8 mouse cellular contexts compared by ENCODE assay signal in genomic region chr8:10953346-10954053, GRCm38 (mm10). TPM values are rescaled to one million over a fixed set of nuclear protein-coding genes. Genes with fewer than 3 reads are reported as not detected.
DNase-seq lines count a peak whose midpoint lies in the region; ATAC-seq lines count a peak whose summit lies in the region.

No protein-coding gene starts in this region.

- peaks cover 15% of the 10 kb centered on the region for H3K4me1 ChIP-seq in forebrain, embryonic 15.5 days

- H3K27me3 ChIP-seq in forebrain, embryonic 15.5 days, result peaks cover 11% of the 10 kb centered on the region

- H3K9ac ChIP-seq in forebrain, embryonic 15.5 days (replicated peaks), result no peak overlapping the region

- peak; percentile 89 for ATAC-seq in forebrain, embryonic 15.5 days (replicated peaks)

- WGBS in forebrain, embryonic 15.5 days, result 5% methylated on average over 11 of the region's 11 CpGs

- intact Hi-C loops in heart, postnatal 14 days (cut with DNase I), result loop anchor here (5.0 kb wide), 1 partner anchor 36 kb away; no protein-coding TSS in a partner anchor

- DNase-seq in 3134 (ENCODE audit: extremely low read depth, insufficient read length, low spot score), result peak; percentile 81
- peak; percentile 53 to 82 for DNase-seq in adrenal gland, adult (ENCODE audit: inconsistent age in 2 of 2, low spot score in 1 of 2)
- peak; percentile 77 to 78 for DNase-seq in heart, postnatal 14 days
- DNase-seq in kidney, postnatal 36 days, result peak; percentile 95 to 96
- DNase-seq in lung, postnatal 36 days, result peak; percentile 89
- peak; percentile 71 for DNase-seq in right cerebral cortex, postnatal 4 days
- DNase-seq in embryo, embryonic 11 days, result no peak

- peak overlapping the region; percentile 41 for H3K27ac ChIP-seq in forebrain, embryonic 15.5 days (replicated peaks)

- no peak overlapping the region for H3K4me2 ChIP-seq in forebrain, embryonic 15.5 days (replicated peaks)

- no peak overlapping the region for H3K4me3 ChIP-seq in forebrain, embryonic 15.5 days

- no peaks in the 10 kb centered on the region for H3K36me3 ChIP-seq in forebrain, embryonic 15.5 days

- H3K9me3 ChIP-seq in forebrain, embryonic 15.5 days, result no peaks in the 10 kb centered on the region

RNA-seq across cellular contexts. Expression of gene Irs2, which starts 54.8 kb away (rescaled TPM):
- polyA plus RNA-seq in forebrain, embryonic 15.5 days (2015; fragmentation: Nextera tagmentation; extraction: Ambion mirVana), result 7.1 and 7.5 TPM in 2 replicates
- 10 to 100 TPM; 14.6 to 31.6 TPM for total RNA-seq in heart, postnatal 14 days (2021)
